Mouse (Mus musculus): Measurements from ENCODE around the gene Lrp2. TPM values are rescaled to one million over a fixed set of nuclear protein-coding genes. Genes with fewer than 3 reads are reported as not detected.

The Lrp2 gene
- polyA plus RNA-seq, 1 experiment from 2014 or later = 0.34 TPM

DNA sequence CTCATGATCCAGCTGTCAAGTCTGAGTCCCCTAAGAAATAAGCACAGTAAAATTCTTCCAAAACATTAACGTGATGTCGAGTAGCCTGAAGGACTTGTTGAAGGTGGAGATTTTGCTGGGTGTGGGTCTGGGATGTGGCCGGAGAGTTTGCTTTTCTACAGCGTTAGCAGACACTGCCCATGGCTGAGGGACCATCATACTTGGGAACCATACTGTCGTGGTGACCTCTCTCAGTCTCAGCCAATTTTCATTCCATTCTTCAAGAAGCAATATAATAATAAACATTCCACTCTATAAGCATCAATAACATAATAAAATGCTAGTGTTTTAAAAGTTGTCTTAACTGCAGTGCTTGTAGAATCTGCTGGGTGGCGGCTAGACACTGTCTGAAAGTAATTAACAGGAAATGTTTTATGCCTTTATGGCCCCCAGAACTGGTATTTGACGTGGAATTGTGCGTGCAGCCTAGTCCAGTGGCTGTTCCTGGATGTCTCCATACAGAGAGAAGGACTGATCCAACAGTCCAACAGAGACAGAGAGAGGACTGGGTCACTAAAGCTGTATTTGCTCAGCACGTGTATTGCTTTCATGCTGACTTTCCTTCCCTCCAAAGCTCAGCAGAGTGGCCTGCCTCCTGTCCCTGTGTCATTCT is 190.1 kb downstream of the Lrp2 start:
- Histone ChIP-seq H3K36me3 (no peaks in the 10 kb centered on the region), H3K27me3 (no peaks in the 10 kb centered on the region), H3K4me3 (no peak overlapping the region), H3K27ac (no peak overlapping the region), H3K9me3 (no peaks in the 10 kb centered on the region), H3K9ac (no peak overlapping the region), H3K4me2 (no peak overlapping the region), H3K4me1 (no peaks in the 10 kb centered on the region; the same call in 1 of the 2 replicates)
- 66% methylated on average over 9 of the region's 9 CpGs for WGBS
- ATAC-seq (ENCODE audit: insufficient number of reproducible peaks, insufficient read depth, low FRiP score, low TSS enrichment, low read depth) = no peak

DNA sequence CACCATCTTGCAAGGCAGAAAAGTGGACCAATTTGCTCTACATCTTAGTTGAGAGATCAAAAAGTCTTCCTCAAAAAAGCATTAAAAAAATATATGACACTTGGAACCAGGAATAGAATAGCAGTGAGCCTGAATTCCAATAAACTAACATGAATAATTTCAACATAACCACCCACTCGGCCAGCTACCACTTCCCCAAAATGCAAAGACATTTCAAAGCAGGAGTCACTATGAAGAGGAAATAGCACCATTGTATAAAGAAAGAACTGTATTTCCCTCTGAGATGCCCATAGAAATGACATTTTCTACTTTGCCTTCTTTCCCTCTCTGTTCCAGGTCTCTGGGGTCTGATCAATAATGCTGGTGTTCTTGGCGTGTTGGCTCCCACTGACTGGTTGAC is 191.9 kb downstream of the Lrp2 start:
- H3K4me1 ChIP-seq = no peaks in the 10 kb centered on the region; the same call in 1 of the 2 replicates

DNA sequence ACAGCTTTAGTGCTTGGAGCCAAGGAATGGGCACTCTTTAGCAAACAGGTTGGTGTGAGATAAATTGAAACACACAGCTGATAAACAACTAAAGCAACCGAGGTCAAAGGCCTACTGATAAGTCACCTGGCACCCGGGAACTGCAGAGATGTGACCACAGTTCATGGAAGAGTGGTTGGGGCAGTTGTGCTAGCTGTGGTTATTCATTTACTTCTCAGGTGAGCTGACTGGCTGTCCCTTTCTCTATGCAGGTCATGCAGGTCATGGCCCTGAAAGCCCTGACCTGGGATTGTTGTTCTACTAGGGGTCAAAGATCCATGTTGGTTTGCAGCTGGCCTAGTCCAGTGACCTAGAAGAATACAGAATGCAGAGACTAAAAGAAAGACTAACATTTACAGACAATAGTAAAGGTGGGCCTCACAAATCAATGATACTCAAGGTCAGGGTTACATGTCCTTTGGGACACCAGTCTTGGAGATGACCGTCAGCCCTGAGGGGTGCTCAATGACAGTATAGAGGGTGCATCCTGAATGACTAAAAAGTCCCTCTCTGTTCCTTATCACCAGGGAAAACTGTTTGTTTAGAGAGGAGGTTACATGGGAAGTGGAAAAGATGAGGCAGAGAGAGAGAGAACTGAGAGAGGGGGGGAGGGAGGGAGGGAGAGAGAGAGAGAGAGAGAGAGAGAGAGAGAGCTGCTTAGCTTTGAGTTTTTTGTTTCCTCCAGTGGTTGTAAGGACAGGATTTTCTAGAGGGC is 199.6 kb downstream of the Lrp2 start:
- H3K9ac ChIP-seq = no peak overlapping the region
- 82% methylated on average over 3 of the region's 3 CpGs for WGBS
- H3K27ac ChIP-seq = no peak overlapping the region
- no peak for ATAC-seq (ENCODE audit: insufficient number of reproducible peaks, insufficient read depth, low FRiP score, low TSS enrichment, low read depth)
- no peaks in the 10 kb centered on the region for H3K9me3 ChIP-seq
- no peaks in the 10 kb centered on the region for H3K4me1 ChIP-seq
- no peak overlapping the region for H3K4me2 ChIP-seq
- no peaks in the 10 kb centered on the region for H3K27me3 ChIP-seq
- H3K36me3 ChIP-seq = no peaks in the 10 kb centered on the region
- H3K4me3 ChIP-seq = no peak overlapping the region

More for the DNA sequence above, 191.9 kb downstream of the Lrp2 start:
- Histone ChIP-seq H3K9me3 (no peaks in the 10 kb centered on the region), H3K9ac (no peak overlapping the region), H3K4me3 (no peak overlapping the region), H3K27me3 (no peaks in the 10 kb centered on the region), H3K27ac (no peak overlapping the region), H3K36me3 (no peaks in the 10 kb centered on the region), H3K4me2 (no peak overlapping the region)
- no peak for ATAC-seq (ENCODE audit: insufficient number of reproducible peaks, insufficient read depth, low FRiP score, low TSS enrichment, low read depth)
- 89% methylated on average over 2 of the region's 2 CpGs for WGBS

DNA sequence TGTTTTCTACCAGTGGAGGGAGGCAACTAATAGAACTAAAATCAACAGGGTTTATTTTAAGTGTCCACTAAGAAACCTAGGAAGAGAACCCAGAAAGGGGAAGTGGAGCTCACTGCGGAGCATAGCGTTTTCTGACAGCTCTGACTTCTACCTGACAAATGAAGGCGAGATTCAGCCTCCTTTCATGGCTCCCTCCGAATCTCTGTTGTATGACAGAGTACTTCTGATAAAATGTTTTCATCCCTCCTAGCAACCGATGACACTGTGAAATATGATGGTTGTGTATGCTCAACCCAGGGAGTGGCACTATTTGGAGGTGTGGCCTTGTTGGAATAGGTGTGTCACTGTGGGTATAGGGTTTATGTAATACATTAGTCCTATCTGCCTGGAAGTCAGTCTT is 203.0 kb downstream of the Lrp2 start:
- Histone ChIP-seq H3K4me3 (no peak overlapping the region), H3K27ac (no peak overlapping the region), H3K36me3 (no peaks in the 10 kb centered on the region), H3K9me3 (no peaks in the 10 kb centered on the region), H3K4me2 (no peak overlapping the region), H3K4me1 (no peaks in the 10 kb centered on the region), H3K9ac (no peak overlapping the region), H3K27me3 (no peaks in the 10 kb centered on the region)
- WGBS = 92% methylated on average over 5 of the region's 5 CpGs
- no peak for ATAC-seq (ENCODE audit: insufficient number of reproducible peaks, insufficient read depth, low FRiP score, low TSS enrichment, low read depth)

DNA sequence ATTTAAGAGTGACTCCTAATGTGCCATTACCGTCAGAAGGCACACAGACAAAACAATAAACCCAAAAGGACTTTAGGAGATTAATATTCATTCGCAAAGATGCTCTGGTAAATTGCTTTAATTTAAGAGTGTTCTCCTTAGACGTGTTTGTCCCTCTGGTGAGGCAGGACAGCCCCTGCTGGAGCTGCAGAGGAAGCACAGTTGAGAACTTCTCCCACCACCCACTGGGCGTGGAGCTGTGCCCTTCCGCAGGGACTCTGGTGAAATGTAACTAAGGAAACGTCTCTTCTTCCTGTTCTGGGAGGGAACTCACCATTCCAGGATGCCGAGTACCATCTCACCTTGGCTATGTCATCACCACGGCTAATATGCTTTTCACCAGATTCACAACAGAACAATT is 204.1 kb downstream of the Lrp2 start:
- 46% methylated on average over 8 of the region's 8 CpGs for WGBS

DNA sequence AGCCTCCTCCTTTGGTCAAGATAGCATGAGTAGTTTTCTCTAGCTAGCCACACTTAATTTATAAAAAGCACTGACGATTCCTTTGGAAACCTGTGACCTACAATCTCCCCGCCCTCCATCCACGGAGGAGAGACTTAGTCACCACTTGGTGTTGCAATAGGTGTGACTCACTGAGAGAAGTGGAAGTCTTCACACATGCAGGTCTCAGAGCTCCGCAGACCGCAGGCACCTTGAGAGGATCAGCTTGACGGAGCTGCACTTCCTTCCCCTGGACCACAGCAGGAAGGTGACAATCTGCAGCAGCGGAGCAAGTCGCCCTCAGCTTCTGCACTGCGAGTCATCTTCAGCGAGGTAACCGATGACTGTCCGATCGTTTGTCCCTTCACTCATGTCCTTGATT is 205.6 kb downstream of the Lrp2 start, which contains the start of gene Dhrs9:
Gene Dhrs9 (plus strand): TSS at position 165 of the 400 bp plus-strand sequence.
- Histone ChIP-seq H3K9ac (no peak within 1 kb of the TSS), H3K4me2 (no peak within 1 kb of the TSS), H3K4me1 (no peaks in the 10 kb centered on the region), H3K27me3 (no peaks in the 10 kb centered on the region), H3K27ac (no peak within 1 kb of the TSS), H3K9me3 (no peaks in the 10 kb centered on the region), H3K36me3 (no peaks in the 10 kb centered on the region), H3K4me3 (no peak within 1 kb of the TSS)
- no peak for ATAC-seq (ENCODE audit: insufficient number of reproducible peaks, insufficient read depth, low FRiP score, low TSS enrichment, low read depth)
- 81% methylated on average over 13 of the region's 13 CpGs for WGBS

More for the DNA sequence above, 204.1 kb downstream of the Lrp2 start:
- no peak for ATAC-seq (ENCODE audit: insufficient number of reproducible peaks, insufficient read depth, low FRiP score, low TSS enrichment, low read depth)
- Histone ChIP-seq H3K9ac (no peak overlapping the region), H3K36me3 (no peaks in the 10 kb centered on the region), H3K4me2 (no peak overlapping the region), H3K4me1 (no peaks in the 10 kb centered on the region), H3K4me3 (no peak overlapping the region), H3K27me3 (no peaks in the 10 kb centered on the region), H3K27ac (no peak overlapping the region), H3K9me3 (no peaks in the 10 kb centered on the region)

DNA sequence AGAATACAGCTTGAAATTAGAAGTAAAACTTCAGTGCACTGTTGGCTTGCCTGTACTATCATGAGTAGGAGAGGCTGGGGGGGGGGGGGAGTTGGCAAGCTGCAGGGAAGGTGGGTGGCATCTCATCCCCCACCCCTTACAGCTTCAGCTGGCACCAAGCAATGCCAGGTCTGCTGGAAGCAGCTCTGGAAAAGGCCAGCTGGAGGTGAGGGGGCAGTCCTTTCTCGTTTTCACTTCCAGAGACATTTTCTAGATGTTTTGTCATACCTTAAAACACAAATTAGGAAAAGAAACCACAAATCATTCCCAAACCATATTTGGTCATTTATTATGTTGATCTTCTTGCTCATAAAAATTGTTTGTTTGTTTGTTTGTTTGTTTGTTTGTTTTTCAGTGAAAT is 206.1 kb downstream of the Lrp2 start:
- H3K27ac ChIP-seq = no peak overlapping the region
- no peak overlapping the region for H3K4me2 ChIP-seq
- H3K9me3 ChIP-seq = no peaks in the 10 kb centered on the region
- H3K4me1 ChIP-seq = no peaks in the 10 kb centered on the region
- no peak for ATAC-seq (ENCODE audit: insufficient number of reproducible peaks, insufficient read depth, low FRiP score, low TSS enrichment, low read depth)
- no peak overlapping the region for H3K9ac ChIP-seq
- no peaks in the 10 kb centered on the region for H3K27me3 ChIP-seq
- WGBS = 56% methylated on average over 1 of the region's 1 CpGs
- H3K4me3 ChIP-seq = no peak overlapping the region
- H3K36me3 ChIP-seq = no peaks in the 10 kb centered on the region

DNA sequence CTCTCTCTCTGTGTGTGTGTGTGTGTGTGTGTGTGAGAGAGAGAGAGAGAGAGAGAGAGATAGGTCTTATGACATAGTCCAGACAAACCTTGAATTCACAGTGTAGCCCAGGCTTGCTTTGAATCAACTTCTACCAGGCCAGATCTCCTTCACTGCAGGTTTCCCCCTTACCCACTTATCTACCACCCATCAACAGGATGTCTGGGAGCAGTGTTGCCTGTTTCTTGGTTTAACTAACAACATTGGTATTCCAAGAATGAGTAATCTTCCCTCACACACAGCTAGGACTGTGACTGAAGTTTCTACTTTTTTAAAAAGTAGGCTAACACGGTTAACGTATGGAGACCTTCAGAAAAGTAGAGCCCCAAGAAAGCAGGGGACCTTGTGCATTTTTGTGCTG is 209.1 kb downstream of the Lrp2 start:
- no peak overlapping the region for H3K27ac ChIP-seq
- H3K4me1 ChIP-seq = no peaks in the 10 kb centered on the region
- H3K4me2 ChIP-seq = no peak overlapping the region
- ATAC-seq (ENCODE audit: insufficient number of reproducible peaks, insufficient read depth, low FRiP score, low TSS enrichment, low read depth) = no peak
- H3K4me3 ChIP-seq = no peak overlapping the region
- H3K36me3 ChIP-seq = no peaks in the 10 kb centered on the region
- no peaks in the 10 kb centered on the region for H3K27me3 ChIP-seq
- WGBS = 65% methylated on average over 2 of the region's 2 CpGs
- no peaks in the 10 kb centered on the region for H3K9me3 ChIP-seq
- no peak overlapping the region for H3K9ac ChIP-seq

Other genes with a start within 250 kb of the Lrp2 start
- gene Abcb11, start 243.4 kb downstream of the Lrp2 start, polyA plus RNA-seq (2015; fragmentation: Nextera tagmentation; extraction: Ambion mirVana) = 0.18 TPM in 1 of 2 replicates, not detected in the other
- gene Dhrs9, start 205.6 kb downstream of the Lrp2 start, polyA plus RNA-seq (2015; fragmentation: Nextera tagmentation; extraction: Ambion mirVana) = not detected in 2 replicates
- 21.3 and 23.9 TPM in 2 replicates for gene Bbs5, start 61.1 kb upstream of the Lrp2 start, polyA plus RNA-seq (2015; fragmentation: Nextera tagmentation; extraction: Ambion mirVana)
- 2.4 and 3.2 TPM in 2 replicates for gene Klhl41, start 84.1 kb upstream of the Lrp2 start, polyA plus RNA-seq (2015; fragmentation: Nextera tagmentation; extraction: Ambion mirVana)
- 11.2 and 12.6 TPM in 2 replicates for gene Fastkd1, start 127.5 kb upstream of the Lrp2 start, polyA plus RNA-seq (2015; fragmentation: Nextera tagmentation; extraction: Ambion mirVana)
- 179 and 195 TPM in 2 replicates for gene Ppig, start 136.5 kb upstream of the Lrp2 start, polyA plus RNA-seq (2015; fragmentation: Nextera tagmentation; extraction: Ambion mirVana)
- 3.3 and 3.6 TPM in 2 replicates for gene Ccdc173, start 203.5 kb upstream of the Lrp2 start, polyA plus RNA-seq (2015; fragmentation: Nextera tagmentation; extraction: Ambion mirVana)
- gene Phospho2, start 203.6 kb upstream of the Lrp2 start, polyA plus RNA-seq (2015; fragmentation: Nextera tagmentation; extraction: Ambion mirVana) = 25.4 and 25.6 TPM in 2 replicates
- gene Klhl23, start 235.9 kb upstream of the Lrp2 start, polyA plus RNA-seq (2015; fragmentation: Nextera tagmentation; extraction: Ambion mirVana) = 27.3 and 31.4 TPM in 2 replicates